Mouse (Mus musculus): ENCODE results near the gene Rabep1. TPM values are rescaled to one million over a fixed set of nuclear protein-coding genes. Genes with fewer than 3 reads are reported as not detected.

The Rabep1 gene
- polyA plus RNA-seq, 1 experiment from 2014 or later = 90.9 TPM

GRCm38 (mm10) chr11:70960786-70961554, 116.4 kb downstream of the Rabep1 start:
- TF ChIP-seq CTCF (IDR thresholded peaks at IDR 0.05; ENCODE audit: low read depth) = no peak
- H3K9me3 ChIP-seq (ENCODE audit: control insufficient read depth) = no peaks in the 10 kb centered on the region
- H3K4me3 ChIP-seq (ENCODE audit: low read depth, low read length) = no peak overlapping the region
- ATAC-seq = no peak
- no peak overlapping the region for H3K9ac ChIP-seq (ENCODE audit: low read depth, low read length)
- H3K27me3 ChIP-seq (replicated peaks; ENCODE audit: control insufficient read depth, insufficient read depth, low read length) = no peaks in the 10 kb centered on the region
- H3K36me3 ChIP-seq (ENCODE audit: control insufficient read depth, insufficient read depth) = peaks cover 85% of the 10 kb centered on the region
- no peak overlapping the region for H3K4me2 ChIP-seq (replicated peaks; ENCODE audit: low read depth)
- no peaks in the 10 kb centered on the region for H3K4me1 ChIP-seq (replicated peaks; ENCODE audit: control insufficient read depth, insufficient read depth, low read length)
- 90% methylated on average over 5 of the region's 5 CpGs for WGBS
- H3K27ac ChIP-seq (ENCODE audit: low read depth, low read length) = no peak overlapping the region

GRCm38 (mm10) chr11:70964222-70964907, 119.8 kb downstream of the Rabep1 start:
- Histone ChIP-seq H3K9ac (ENCODE audit: low read depth, low read length) (no peak overlapping the region), H3K9me3 (ENCODE audit: control insufficient read depth) (no peaks in the 10 kb centered on the region), H3K4me3 (ENCODE audit: low read depth, low read length) (no peak overlapping the region), H3K4me2 (replicated peaks; ENCODE audit: low read depth) (no peak overlapping the region), H3K27me3 (replicated peaks; ENCODE audit: control insufficient read depth, insufficient read depth, low read length) (no peaks in the 10 kb centered on the region), H3K36me3 (ENCODE audit: control insufficient read depth, insufficient read depth) (peaks cover 61% of the 10 kb centered on the region), H3K27ac (ENCODE audit: low read depth, low read length) (no peak overlapping the region), H3K4me1 (replicated peaks; ENCODE audit: control insufficient read depth, insufficient read depth, low read length) (no peaks in the 10 kb centered on the region)
- 78% methylated on average over 4 of the region's 4 CpGs for WGBS
- no peak for TF ChIP-seq CTCF (IDR thresholded peaks at IDR 0.05; ENCODE audit: low read depth)
- no peak for ATAC-seq

- Histone ChIP-seq H3K4me1 (replicated peaks; ENCODE audit: control insufficient read depth, insufficient read depth, low read length) (no peaks in the 10 kb centered on the region), H3K9ac (ENCODE audit: low read depth, low read length) (peak overlapping the region; percentile 88), H3K36me3 (ENCODE audit: control insufficient read depth, insufficient read depth) (peaks cover 28% of the 10 kb centered on the region), H3K27me3 (replicated peaks; ENCODE audit: control insufficient read depth, insufficient read depth, low read length) (no peaks in the 10 kb centered on the region), H3K4me2 (replicated peaks; ENCODE audit: low read depth) (peak overlapping the region; percentile 90), H3K27ac (ENCODE audit: low read depth, low read length) (peak overlapping the region; percentile 85), H3K4me3 (ENCODE audit: low read depth, low read length) (peak overlapping the region; percentile 94), H3K9me3 (ENCODE audit: control insufficient read depth) (no peaks in the 10 kb centered on the region)
- WGBS = under 1% methylated on average over 25 of the region's 25 CpGs
- TF ChIP-seq CTCF (IDR thresholded peaks at IDR 0.05; ENCODE audit: low read depth) = no peak
- peak; percentile 20; the same call in 1 of the 2 replicates for ATAC-seq
These were observed 124.8 kb downstream of the Rabep1 start for GRCm38 (mm10) chr11:70969271-70969794.

GRCm38 (mm10) chr11:70969821-70970559, 125.4 kb downstream of the Rabep1 start, which contains the start of the genes Nup88 and Rpain:
Gene Nup88, minus strand, starts transcription at chr11:70969973.
Gene Rpain, plus strand, starts transcription at chr11:70970213.
- H3K9ac ChIP-seq (ENCODE audit: low read depth, low read length) = peak within 1 kb of the TSS; percentile 88
- WGBS = under 1% methylated on average over 43 of the region's 43 CpGs
- peak within 1 kb of the TSS; percentile 94 for H3K4me3 ChIP-seq (ENCODE audit: low read depth, low read length)
- H3K4me2 ChIP-seq (replicated peaks; ENCODE audit: low read depth) = peak within 1 kb of the TSS; percentile 90
- no peak for TF ChIP-seq CTCF (IDR thresholded peaks at IDR 0.05; ENCODE audit: low read depth)
- H3K4me1 ChIP-seq (replicated peaks; ENCODE audit: control insufficient read depth, insufficient read depth, low read length) = no peaks in the 10 kb centered on the region
- H3K27ac ChIP-seq (ENCODE audit: low read depth, low read length) = peak within 1 kb of the TSS; percentile 85
- no peaks in the 10 kb centered on the region for H3K9me3 ChIP-seq (ENCODE audit: control insufficient read depth)
- no peaks in the 10 kb centered on the region for H3K27me3 ChIP-seq (replicated peaks; ENCODE audit: control insufficient read depth, insufficient read depth, low read length)
- ATAC-seq = peak; percentile 96
- H3K36me3 ChIP-seq (ENCODE audit: control insufficient read depth, insufficient read depth) = peaks cover 28% of the 10 kb centered on the region

- H3K9me3 ChIP-seq (ENCODE audit: control insufficient read depth) = no peaks in the 10 kb centered on the region
- no peaks in the 10 kb centered on the region for H3K4me1 ChIP-seq (replicated peaks; ENCODE audit: control insufficient read depth, insufficient read depth, low read length)
- H3K4me3 ChIP-seq (ENCODE audit: low read depth, low read length) = peak overlapping the region; percentile 94
- peak; percentile 40 for TF ChIP-seq CTCF (IDR thresholded peaks at IDR 0.05; ENCODE audit: low read depth)
- peaks cover 27% of the 10 kb centered on the region for H3K36me3 ChIP-seq (ENCODE audit: control insufficient read depth, insufficient read depth)
- ATAC-seq = peak; percentile 19
- peak overlapping the region; percentile 90 for H3K4me2 ChIP-seq (replicated peaks; ENCODE audit: low read depth)
- peak overlapping the region; percentile 68 for H3K27ac ChIP-seq (ENCODE audit: low read depth, low read length)
- 15% methylated on average over 24 of the region's 24 CpGs for WGBS
- no peaks in the 10 kb centered on the region for H3K27me3 ChIP-seq (replicated peaks; ENCODE audit: control insufficient read depth, insufficient read depth, low read length)
- H3K9ac ChIP-seq (ENCODE audit: low read depth, low read length) = peak overlapping the region; percentile 59
These were observed 126.3 kb downstream of the Rabep1 start for GRCm38 (mm10) chr11:70970560-70971540.

Data from intestine, postnatal 0 days (tissue).